Mouse (Mus musculus): ENCODE data around the gene Btnl1. TPM values are rescaled to one million over a fixed set of nuclear protein-coding genes. Genes with fewer than 3 reads are reported as not detected.

Gene Btnl1
- polyA plus RNA-seq, 1 experiment from 2014 or later = not detected

GRCm38 (mm10) chr17:34391507-34391906 is 14.6 kb downstream of the Btnl1 start:
- ATAC-seq (replicated peaks) = no peak
- Histone ChIP-seq H3K9ac (no peak overlapping the region), H3K27ac (no peak overlapping the region), H3K27me3 (replicated peaks) (no peaks in the 10 kb centered on the region), H3K4me2 (peak overlapping the region; percentile 90; the same call in 1 of the 2 replicates), H3K4me3 (no peak overlapping the region), H3K36me3 (replicated peaks) (no peaks in the 10 kb centered on the region), H3K9me3 (no peaks in the 10 kb centered on the region), H3K4me1 (0 out of 2 replicates have a peak, but pooled peaks cover 4% of the 10 kb centered on the region)
- 71% methylated on average over 7 of the region's 7 CpGs for WGBS

- peak overlapping the region; percentile 90 for H3K4me2 ChIP-seq
- peak overlapping the region; percentile 42 for H3K9ac ChIP-seq
- no peak overlapping the region for H3K27ac ChIP-seq
- no peaks in the 10 kb centered on the region for H3K27me3 ChIP-seq (replicated peaks)
- 2% methylated on average over 24 of the region's 24 CpGs for WGBS
- H3K9me3 ChIP-seq = no peaks in the 10 kb centered on the region
- H3K4me1 ChIP-seq = 0 out of 2 replicates have a peak, but pooled peaks cover 4% of the 10 kb centered on the region
- H3K4me3 ChIP-seq = peak overlapping the region; percentile 45
- ATAC-seq (replicated peaks) = peak; percentile 42; the same call in 1 of the 2 replicates
- no peaks in the 10 kb centered on the region for H3K36me3 ChIP-seq (replicated peaks)
Measured at GRCm38 (mm10) chr17:34392321-34392720, 15.4 kb downstream of the Btnl1 start.

GRCm38 (mm10) chr17:34397357-34397756 is 20.4 kb downstream of the Btnl1 start:
- Histone ChIP-seq H3K27ac (no peak overlapping the region), H3K9me3 (no peaks in the 10 kb centered on the region), H3K27me3 (replicated peaks) (no peaks in the 10 kb centered on the region), H3K4me3 (no peak overlapping the region), H3K36me3 (replicated peaks) (no peaks in the 10 kb centered on the region), H3K9ac (no peak overlapping the region), H3K4me2 (no peak overlapping the region), H3K4me1 (peaks cover 10% of the 10 kb centered on the region)
- 69% methylated on average over 5 of the region's 5 CpGs for WGBS
- no peak for ATAC-seq (replicated peaks)

- Histone ChIP-seq H3K27ac (peak overlapping the region; percentile 99), H3K4me2 (peak overlapping the region; percentile 66), H3K36me3 (replicated peaks) (no peaks in the 10 kb centered on the region), H3K9me3 (no peaks in the 10 kb centered on the region), H3K27me3 (replicated peaks) (no peaks in the 10 kb centered on the region), H3K4me3 (peak overlapping the region; percentile 65), H3K9ac (no peak overlapping the region), H3K4me1 (peaks cover 9% of the 10 kb centered on the region)
- 12% methylated on average over 9 of the region's 9 CpGs for WGBS
- peak; percentile 91 for ATAC-seq (replicated peaks)
Measured at GRCm38 (mm10) chr17:34398058-34398710, 21.3 kb downstream of the Btnl1 start.

- 0% methylated on average over 32 of the region's 34 CpGs for WGBS
- H3K4me1 ChIP-seq = peaks cover 9% of the 10 kb centered on the region
- peak; percentile 99 for ATAC-seq (replicated peaks)
- H3K27ac ChIP-seq = peak within 1 kb of the TSS; percentile 99
- H3K36me3 ChIP-seq (replicated peaks) = no peaks in the 10 kb centered on the region
- peak within 1 kb of the TSS; percentile 65 for H3K4me3 ChIP-seq
- peak within 1 kb of the TSS; percentile 81 for H3K9ac ChIP-seq
- H3K27me3 ChIP-seq (replicated peaks) = no peaks in the 10 kb centered on the region
- H3K4me2 ChIP-seq = peak within 1 kb of the TSS; percentile 66
- H3K9me3 ChIP-seq = no peaks in the 10 kb centered on the region
Measured at GRCm38 (mm10) chr17:34398711-34399393, 21.9 kb downstream of the Btnl1 start, which contains the start of gene BC051142. TSS of gene BC051142 (plus strand) at chr17:34398820.

- WGBS = 37% methylated on average over 4 of the region's 4 CpGs
- Histone ChIP-seq H3K9ac (peak overlapping the region; percentile 81; the same call in 1 of the 2 replicates), H3K27ac (peak overlapping the region; percentile 99), H3K4me2 (peak overlapping the region; percentile 66), H3K9me3 (no peaks in the 10 kb centered on the region), H3K4me1 (peaks cover 9% of the 10 kb centered on the region), H3K27me3 (replicated peaks) (no peaks in the 10 kb centered on the region), H3K36me3 (replicated peaks) (no peaks in the 10 kb centered on the region), H3K4me3 (peak overlapping the region; percentile 65)
- 0 out of 2 replicates have a peak, but pooled peaks have one; percentile 3 for ATAC-seq (replicated peaks)
Measured at GRCm38 (mm10) chr17:34399394-34399715, 22.4 kb downstream of the Btnl1 start.

GRCm38 (mm10) chr17:34411117-34411516 is 34.2 kb downstream of the Btnl1 start:
- Histone ChIP-seq H3K27ac (no peak overlapping the region), H3K9me3 (no peaks in the 10 kb centered on the region), H3K4me3 (no peak overlapping the region), H3K4me1 (no peaks in the 10 kb centered on the region), H3K9ac (no peak overlapping the region), H3K4me2 (no peak overlapping the region), H3K36me3 (replicated peaks) (no peaks in the 10 kb centered on the region), H3K27me3 (replicated peaks) (no peaks in the 10 kb centered on the region)
- peak; percentile 62; the same call in 1 of the 2 replicates for ATAC-seq (replicated peaks)
- 22% methylated on average over 6 of the region's 6 CpGs for WGBS

- WGBS = 76% methylated on average over 7 of the region's 7 CpGs
- Histone ChIP-seq H3K27ac (no peak overlapping the region), H3K9me3 (no peaks in the 10 kb centered on the region), H3K9ac (no peak overlapping the region), H3K4me1 (no peaks in the 10 kb centered on the region), H3K27me3 (replicated peaks) (no peaks in the 10 kb centered on the region), H3K4me2 (no peak overlapping the region), H3K36me3 (replicated peaks) (no peaks in the 10 kb centered on the region), H3K4me3 (no peak overlapping the region)
- no peak for ATAC-seq (replicated peaks)
Measured at GRCm38 (mm10) chr17:34420014-34420413, 43.1 kb downstream of the Btnl1 start.

GRCm38 (mm10) chr17:34427597-34427996 is 50.7 kb downstream of the Btnl1 start:
- no peak overlapping the region for H3K9ac ChIP-seq
- no peak overlapping the region for H3K4me2 ChIP-seq
- no peaks in the 10 kb centered on the region for H3K36me3 ChIP-seq (replicated peaks)
- H3K9me3 ChIP-seq = no peaks in the 10 kb centered on the region
- no peaks in the 10 kb centered on the region for H3K27me3 ChIP-seq (replicated peaks)
- no peak for ATAC-seq (replicated peaks)
- no peaks in the 10 kb centered on the region for H3K4me1 ChIP-seq
- no peak overlapping the region for H3K4me3 ChIP-seq
- H3K27ac ChIP-seq = no peak overlapping the region

Other genes with a start within 250 kb of the Btnl1 start
- 0.27 and 0.65 TPM in 2 replicates for gene H2-DMb2, start 233.8 kb upstream of the Btnl1 start, polyA plus RNA-seq (2015; fragmentation: Nextera tagmentation; extraction: Ambion mirVana)
- gene H2-DMb1, start 224.1 kb upstream of the Btnl1 start, polyA plus RNA-seq (2015; fragmentation: Nextera tagmentation; extraction: Ambion mirVana) = 0.79 and 1.2 TPM in 2 replicates
- gene Tap1, start 189.6 kb upstream of the Btnl1 start, polyA plus RNA-seq (2015; fragmentation: Nextera tagmentation; extraction: Ambion mirVana) = 2.3 and 3.1 TPM in 2 replicates
- gene Psmb9, start 189.4 kb upstream of the Btnl1 start, polyA plus RNA-seq (2015; fragmentation: Nextera tagmentation; extraction: Ambion mirVana) = 1.5 and 2.0 TPM in 2 replicates
- 4.1 and 4.2 TPM in 2 replicates for gene Psmb8, start 179.4 kb upstream of the Btnl1 start, polyA plus RNA-seq (2015; fragmentation: Nextera tagmentation; extraction: Ambion mirVana)
- 1.7 and 2.2 TPM in 2 replicates for gene Tap2, start 173.6 kb upstream of the Btnl1 start, polyA plus RNA-seq (2015; fragmentation: Nextera tagmentation; extraction: Ambion mirVana)
- gene H2-Ob, start 138.2 kb upstream of the Btnl1 start, polyA plus RNA-seq (2015; fragmentation: Nextera tagmentation; extraction: Ambion mirVana) = 0.06 and 0.18 TPM in 2 replicates
- gene H2-Ab1, start 119.4 kb upstream of the Btnl1 start, polyA plus RNA-seq (2015; fragmentation: Nextera tagmentation; extraction: Ambion mirVana) = 1.4 and 2.3 TPM in 2 replicates
- gene H2-Aa, start 89.3 kb upstream of the Btnl1 start, polyA plus RNA-seq (2015; fragmentation: Nextera tagmentation; extraction: Ambion mirVana) = 0.30 and 0.61 TPM in 2 replicates
- gene H2-Eb1, start 71.3 kb upstream of the Btnl1 start, polyA plus RNA-seq (2015; fragmentation: Nextera tagmentation; extraction: Ambion mirVana) = 2.9 and 3.1 TPM in 2 replicates
- gene H2-Eb2, start 51.5 kb upstream of the Btnl1 start, polyA plus RNA-seq (2015; fragmentation: Nextera tagmentation; extraction: Ambion mirVana) = 0.08 and 0.19 TPM in 2 replicates
- gene Btnl2, start 22.3 kb upstream of the Btnl1 start, polyA plus RNA-seq (2015; fragmentation: Nextera tagmentation; extraction: Ambion mirVana) = not detected in 2 replicates
- gene BC051142, start 21.7 kb downstream of the Btnl1 start, polyA plus RNA-seq (2015; fragmentation: Nextera tagmentation; extraction: Ambion mirVana) = 5.8 and 7.1 TPM in 2 replicates
- gene Btnl4, start 100.2 kb downstream of the Btnl1 start, polyA plus RNA-seq (2015; fragmentation: Nextera tagmentation; extraction: Ambion mirVana) = not detected in 2 replicates
- gene Btnl6, start 140.2 kb downstream of the Btnl1 start, polyA plus RNA-seq (2015; fragmentation: Nextera tagmentation; extraction: Ambion mirVana) = not detected in 2 replicates
- 7.2 and 11.8 TPM in 2 replicates for gene Notch4, start 187.1 kb downstream of the Btnl1 start, polyA plus RNA-seq (2015; fragmentation: Nextera tagmentation; extraction: Ambion mirVana)
- 3.8 and 5.1 TPM in 2 replicates for gene Gpsm3, start 212.7 kb downstream of the Btnl1 start, polyA plus RNA-seq (2015; fragmentation: Nextera tagmentation; extraction: Ambion mirVana)
- 10.2 and 10.7 TPM in 2 replicates for gene Pbx2, start 214.1 kb downstream of the Btnl1 start, polyA plus RNA-seq (2015; fragmentation: Nextera tagmentation; extraction: Ambion mirVana)
- 1.7 and 1.8 TPM in 2 replicates for gene Ager, start 220.7 kb downstream of the Btnl1 start, polyA plus RNA-seq (2015; fragmentation: Nextera tagmentation; extraction: Ambion mirVana)
- gene Rnf5, start 226.6 kb downstream of the Btnl1 start, polyA plus RNA-seq (2015; fragmentation: Nextera tagmentation; extraction: Ambion mirVana) = 306 and 313 TPM in 2 replicates
- gene Agpat1, start 227.1 kb downstream of the Btnl1 start, polyA plus RNA-seq (2015; fragmentation: Nextera tagmentation; extraction: Ambion mirVana) = 128 and 130 TPM in 2 replicates
- gene Egfl8, start 238.8 kb downstream of the Btnl1 start, polyA plus RNA-seq (2015; fragmentation: Nextera tagmentation; extraction: Ambion mirVana) = 9.2 and 10.3 TPM in 2 replicates